Mouse (Mus musculus): Measurements from ENCODE around the gene Elp1.

GRCm38 (mm10) chr4:56837661-56838060 is 35.5 kb upstream of the Elp1 start:
- TF ChIP-seq CTCF (IDR thresholded peaks at IDR 0.05; ENCODE audit: low read depth) = no peak
- TF ChIP-seq EP300 (IDR thresholded peaks at IDR 0.05; ENCODE audit: low read depth) = no peak

Data from liver, embryonic 14.5 days (tissue).